Mouse (Mus musculus): ENCODE measurements around the gene Tecpr2. TPM values are rescaled to one million over a fixed set of nuclear protein-coding genes. Genes with fewer than 3 reads are reported as not detected.

Gene Tecpr2
- polyA plus RNA-seq, 1 experiment from 2014 or later, result 7.8 TPM

- WGBS (ENCODE audit: missing documents), result 84% methylated on average over 4 of the region's 4 CpGs
- Histone ChIP-seq H3K36me3 (ENCODE audit: inconsistent target) (no peaks in the 10 kb centered on the region), H3K79me2 (ENCODE audit: inconsistent target) (no peaks in the 10 kb centered on the region), H3K27ac (no peak overlapping the region), H3K4me3 (ENCODE audit: inconsistent target) (no peak overlapping the region)
These were observed 95.5 kb downstream of the Tecpr2 start for GRCm38 (mm10) chr12:110984598-110984997.

GRCm38 (mm10) chr12:110985141-110985540, 96.1 kb downstream of the Tecpr2 start:
- Histone ChIP-seq H3K27ac (no peak overlapping the region), H3K36me3 (ENCODE audit: inconsistent target) (no peaks in the 10 kb centered on the region), H3K79me2 (ENCODE audit: inconsistent target) (no peaks in the 10 kb centered on the region), H3K4me3 (ENCODE audit: inconsistent target) (no peak overlapping the region)
- 45% methylated on average over 9 of the region's 9 CpGs for whole genome bisulfite sequencing (ENCODE audit: missing documents)

- Histone ChIP-seq H3K4me3 (ENCODE audit: inconsistent target) (no peak overlapping the region), H3K79me2 (ENCODE audit: inconsistent target) (no peaks in the 10 kb centered on the region), H3K36me3 (ENCODE audit: inconsistent target) (no peaks in the 10 kb centered on the region), H3K27ac (no peak overlapping the region)
- 91% methylated on average over 10 of the region's 11 CpGs for WGBS (ENCODE audit: missing documents)
These were observed 97.7 kb downstream of the Tecpr2 start for GRCm38 (mm10) chr12:110986536-110987425.

GRCm38 (mm10) chr12:110989409-110989808, 100.3 kb downstream of the Tecpr2 start:
- no peak overlapping the region for H3K27ac ChIP-seq
- no peak overlapping the region for H3K4me3 ChIP-seq (ENCODE audit: inconsistent target)
- H3K36me3 ChIP-seq (ENCODE audit: inconsistent target), result no peaks in the 10 kb centered on the region
- 94% methylated on average over 3 of the region's 3 CpGs for WGBS (ENCODE audit: missing documents)
- H3K79me2 ChIP-seq (ENCODE audit: inconsistent target), result no peaks in the 10 kb centered on the region

GRCm38 (mm10) chr12:110990500-110990899, 101.4 kb downstream of the Tecpr2 start:
- H3K4me3 ChIP-seq (ENCODE audit: inconsistent target), result no peak overlapping the region
- H3K79me2 ChIP-seq (ENCODE audit: inconsistent target), result no peaks in the 10 kb centered on the region
- H3K27ac ChIP-seq, result no peak overlapping the region
- H3K36me3 ChIP-seq (ENCODE audit: inconsistent target), result no peaks in the 10 kb centered on the region
- WGBS (ENCODE audit: missing documents), result 93% methylated on average over 7 of the region's 7 CpGs

GRCm38 (mm10) chr12:110991361-110992127, 102.5 kb downstream of the Tecpr2 start:
- WGBS (ENCODE audit: missing documents), result 7% methylated on average over 23 of the region's 23 CpGs
- no peaks in the 10 kb centered on the region for H3K36me3 ChIP-seq (ENCODE audit: inconsistent target)
- H3K27ac ChIP-seq, result peak overlapping the region; percentile 65
- H3K79me2 ChIP-seq (ENCODE audit: inconsistent target), result no peaks in the 10 kb centered on the region
- peak overlapping the region; percentile 40 for H3K4me3 ChIP-seq (ENCODE audit: inconsistent target)

- Histone ChIP-seq H3K27ac (peak overlapping the region; percentile 65), H3K79me2 (ENCODE audit: inconsistent target) (no peaks in the 10 kb centered on the region), H3K4me3 (ENCODE audit: inconsistent target) (peak overlapping the region; percentile 40), H3K36me3 (ENCODE audit: inconsistent target) (no peaks in the 10 kb centered on the region)
- 0% methylated on average over 21 of the region's 24 CpGs for WGBS (ENCODE audit: missing documents)
These were observed 103.1 kb downstream of the Tecpr2 start for GRCm38 (mm10) chr12:110992128-110992553.

GRCm38 (mm10) chr12:110992771-110993170, 103.7 kb downstream of the Tecpr2 start:
- peak overlapping the region; percentile 65 for H3K27ac ChIP-seq
- H3K36me3 ChIP-seq (ENCODE audit: inconsistent target), result no peaks in the 10 kb centered on the region
- H3K4me3 ChIP-seq (ENCODE audit: inconsistent target), result no peak overlapping the region
- 82% methylated on average over 12 of the region's 12 CpGs for WGBS (ENCODE audit: missing documents)
- no peaks in the 10 kb centered on the region for H3K79me2 ChIP-seq (ENCODE audit: inconsistent target)

GRCm38 (mm10) chr12:110993226-110993625, 104.2 kb downstream of the Tecpr2 start:
- Histone ChIP-seq H3K27ac (no peak overlapping the region), H3K36me3 (ENCODE audit: inconsistent target) (no peaks in the 10 kb centered on the region), H3K79me2 (ENCODE audit: inconsistent target) (no peaks in the 10 kb centered on the region), H3K4me3 (ENCODE audit: inconsistent target) (no peak overlapping the region)
- 77% methylated on average over 3 of the region's 3 CpGs for WGBS (ENCODE audit: missing documents)

GRCm38 (mm10) chr12:110994666-110995065, 105.6 kb downstream of the Tecpr2 start:
- H3K4me3 ChIP-seq (ENCODE audit: inconsistent target), result no peak overlapping the region
- H3K79me2 ChIP-seq (ENCODE audit: inconsistent target), result no peaks in the 10 kb centered on the region
- H3K27ac ChIP-seq, result no peak overlapping the region
- WGBS (ENCODE audit: missing documents), result 75% methylated on average over 11 of the region's 12 CpGs
- no peaks in the 10 kb centered on the region for H3K36me3 ChIP-seq (ENCODE audit: inconsistent target)

GRCm38 (mm10) chr12:110998092-110998491, 109.0 kb downstream of the Tecpr2 start:
- H3K4me3 ChIP-seq (ENCODE audit: inconsistent target), result no peak overlapping the region
- 93% methylated on average over 11 of the region's 11 CpGs for WGBS (ENCODE audit: missing documents)
- no peak overlapping the region for H3K27ac ChIP-seq

GRCm38 (mm10) chr12:110999820-111000219, 110.8 kb downstream of the Tecpr2 start:
- no peak overlapping the region for H3K27ac ChIP-seq
- WGBS (ENCODE audit: missing documents), result 100% methylated on average over 1 of the region's 2 CpGs
- H3K4me3 ChIP-seq (ENCODE audit: inconsistent target), result no peak overlapping the region
- no peaks in the 10 kb centered on the region for H3K36me3 ChIP-seq (ENCODE audit: inconsistent target)
- no peaks in the 10 kb centered on the region for H3K79me2 ChIP-seq (ENCODE audit: inconsistent target)

More at GRCm38 (mm10) chr12:110998092-110998491, 109.0 kb downstream of the Tecpr2 start:
- Histone ChIP-seq H3K79me2 (ENCODE audit: inconsistent target) (no peaks in the 10 kb centered on the region), H3K36me3 (ENCODE audit: inconsistent target) (no peaks in the 10 kb centered on the region)

GRCm38 (mm10) chr12:111000956-111001355, 111.9 kb downstream of the Tecpr2 start:
- H3K4me3 ChIP-seq (ENCODE audit: inconsistent target), result no peak overlapping the region
- no peaks in the 10 kb centered on the region for H3K36me3 ChIP-seq (ENCODE audit: inconsistent target)
- H3K79me2 ChIP-seq (ENCODE audit: inconsistent target), result no peaks in the 10 kb centered on the region
- no peak overlapping the region for H3K27ac ChIP-seq
- 96% methylated on average over 7 of the region's 7 CpGs for WGBS (ENCODE audit: missing documents)

- H3K27ac ChIP-seq, result no peak overlapping the region
- H3K36me3 ChIP-seq (ENCODE audit: inconsistent target), result no peaks in the 10 kb centered on the region
- no peak overlapping the region for H3K4me3 ChIP-seq (ENCODE audit: inconsistent target)
- H3K79me2 ChIP-seq (ENCODE audit: inconsistent target), result no peaks in the 10 kb centered on the region
- 64% methylated on average over 9 of the region's 9 CpGs for WGBS (ENCODE audit: missing documents)
These were observed 115.1 kb downstream of the Tecpr2 start for GRCm38 (mm10) chr12:111004142-111004541.

GRCm38 (mm10) chr12:111005803-111006202, 116.7 kb downstream of the Tecpr2 start:
- H3K27ac ChIP-seq, result no peak overlapping the region
- WGBS (ENCODE audit: missing documents), result 88% methylated on average over 6 of the region's 6 CpGs
- no peak overlapping the region for H3K4me3 ChIP-seq (ENCODE audit: inconsistent target)
- no peaks in the 10 kb centered on the region for H3K79me2 ChIP-seq (ENCODE audit: inconsistent target)
- no peaks in the 10 kb centered on the region for H3K36me3 ChIP-seq (ENCODE audit: inconsistent target)
